Mouse (Mus musculus): ENCODE measurements around the gene Cdrt4. TPM values are rescaled to one million over a fixed set of nuclear protein-coding genes. Genes with fewer than 3 reads are reported as not detected.

Cdrt4 gene
- total and polyA plus RNA-seq, 3 experiments: not detected

- H3K4me3 ChIP-seq (replicated peaks in 1 of 3; ENCODE audit: low read depth in 2 of 3, low read length in 2 of 3, poor library complexity in 1 of 3): no peak overlapping the region
- no peak overlapping the region for H3K4me2 ChIP-seq (ENCODE audit: insufficient read depth, low read depth, poor library complexity, severe bottlenecking)
- H3K36me3 ChIP-seq (replicated peaks in 1 of 2; ENCODE audit: control insufficient read depth in 1 of 2, insufficient read depth in 1 of 2, low read length in 1 of 2): no peaks in the 10 kb centered on the region
- in situ Hi-C loops (cut with MboI; ENCODE audit: low pct_ligation_motif_present, low pct_unique_long_range_greater_than_20kb, low sequenced_read_pairs): no loop called here
- DNase-seq (ENCODE audit: extremely low read depth): peak; percentile 66
- H3K27me3 ChIP-seq (replicated peaks): no peaks in the 10 kb centered on the region
- H3K9me3 ChIP-seq (replicated peaks; ENCODE audit: low read length): peaks cover 3% of the 10 kb centered on the region
- no peaks in the 10 kb centered on the region for H3K79me2 ChIP-seq (replicated peaks; ENCODE audit: control insufficient read depth, extremely low read depth, insufficient read depth, poor library complexity, severe bottlenecking)
- peaks cover 0 to 14% of the 10 kb centered on the region in 2 experiments; a peak in 3 of 4 replicates for H3K4me1 ChIP-seq (ENCODE audit: control insufficient read depth in 1 of 2, insufficient read depth in 2 of 2)
- no peak for TF ChIP-seq RCOR1 (conservative IDR thresholded peaks at IDR 0.05; ENCODE audit: low read depth, low read length)
- TF ChIP-seq NRF1 (IDR thresholded peaks at IDR 0.05; ENCODE audit: low read depth, low read length): no peak
- TF ChIP-seq SMC3 (IDR thresholded peaks at IDR 0.05; ENCODE audit: low read depth, low read length): peak; percentile 22; the same call in 1 of the 2 replicates
- peak; percentile 12; the same call in 1 of the 2 replicates for TF ChIP-seq BHLHE40 (IDR thresholded peaks at IDR 0.05; ENCODE audit: low read depth, low read length)
- peak in 1 of 2 experiments; percentile 36; a peak in 2 of 4 replicates for TF ChIP-seq CTCF (conservative IDR thresholded peaks at IDR 0.05 in 1 of 2, IDR thresholded peaks at IDR 0.05 in 1 of 2; ENCODE audit: low read depth in 2 of 2, low read length in 2 of 2)
- peak; percentile 36 for TF ChIP-seq RAD21 (IDR thresholded peaks at IDR 0.05; ENCODE audit: low read depth, low read length)
- peak; percentile 34; the same call in 1 of the 2 replicates for TF ChIP-seq EP300 (IDR thresholded peaks at IDR 0.05; ENCODE audit: low read length)
- peak; percentile 25; the same call in 1 of the 2 replicates for TF ChIP-seq ETS1 (conservative IDR thresholded peaks at IDR 0.05; ENCODE audit: low read depth, low read length)
- dilution Hi-C loops (cut with MboI; ENCODE audit: extremely low pct_ligation_motif_present, extremely low pct_unique_long_range_greater_than_20kb, low sequenced_read_pairs): no loop called here
- H3K9ac ChIP-seq (ENCODE audit: insufficient read depth, low read depth): no peak overlapping the region
- no peak overlapping the region for H3K27ac ChIP-seq (ENCODE audit: insufficient read depth, low read depth)
Measured at GRCm38 (mm10) chr11:62929799-62930198, 21.2 kb upstream of the Cdrt4 start.

- TF ChIP-seq BHLHE40 (IDR thresholded peaks at IDR 0.05; ENCODE audit: low read depth, low read length) (no peak), IRF4 (IDR thresholded peaks at IDR 0.05; ENCODE audit: low read depth, low read length) (no peak), JUND (conservative IDR thresholded peaks at IDR 0.05; ENCODE audit: low read depth, low read length) (no peak), ZNF384 (IDR thresholded peaks at IDR 0.05; ENCODE audit: low read depth, low read length) (no peak)
- H3K4me2 ChIP-seq (ENCODE audit: insufficient read depth, low read depth, poor library complexity, severe bottlenecking): no peak overlapping the region
- H3K36me3 ChIP-seq (replicated peaks in 1 of 2; ENCODE audit: control insufficient read depth in 1 of 2, insufficient read depth in 1 of 2, low read length in 1 of 2): no peaks in the 10 kb centered on the region
- dilution Hi-C loops (cut with MboI; ENCODE audit: extremely low pct_ligation_motif_present, extremely low pct_unique_long_range_greater_than_20kb, low sequenced_read_pairs): no loop called here
- DNase-seq (ENCODE audit: extremely low read depth): no peak
- H3K27me3 ChIP-seq (replicated peaks): no peaks in the 10 kb centered on the region
- H3K9ac ChIP-seq (ENCODE audit: insufficient read depth, low read depth): no peak overlapping the region
- no peak overlapping the region for H3K27ac ChIP-seq (ENCODE audit: insufficient read depth, low read depth)
- H3K9me3 ChIP-seq (replicated peaks; ENCODE audit: low read length): peaks cover 3% of the 10 kb centered on the region
- in situ Hi-C loops (cut with MboI; ENCODE audit: low pct_ligation_motif_present, low pct_unique_long_range_greater_than_20kb, low sequenced_read_pairs): no loop called here
- no peaks in the 10 kb centered on the region for H3K79me2 ChIP-seq (replicated peaks; ENCODE audit: control insufficient read depth, extremely low read depth, insufficient read depth, poor library complexity, severe bottlenecking)
- H3K4me1 ChIP-seq (ENCODE audit: control insufficient read depth in 1 of 2, insufficient read depth in 2 of 2): peaks cover 0 to 14% of the 10 kb centered on the region in 2 experiments; a peak in 3 of 4 replicates
- no peak overlapping the region for H3K4me3 ChIP-seq (replicated peaks in 1 of 3; ENCODE audit: low read depth in 2 of 3, low read length in 2 of 3, poor library complexity in 1 of 3)
Measured at GRCm38 (mm10) chr11:62930574-62930973, 20.4 kb upstream of the Cdrt4 start.

- no peak for DNase-seq (ENCODE audit: extremely low read depth)
- dilution Hi-C loops (cut with MboI; ENCODE audit: extremely low pct_ligation_motif_present, extremely low pct_unique_long_range_greater_than_20kb, low sequenced_read_pairs): no loop called here
Measured at GRCm38 (mm10) chr11:62931141-62931540, 19.9 kb upstream of the Cdrt4 start.

More at GRCm38 (mm10) chr11:62931141-62931540, 19.9 kb upstream of the Cdrt4 start:
- Histone ChIP-seq H3K36me3 (replicated peaks in 1 of 2; ENCODE audit: control insufficient read depth in 1 of 2, insufficient read depth in 1 of 2, low read length in 1 of 2) (no peaks in the 10 kb centered on the region), H3K4me2 (ENCODE audit: insufficient read depth, low read depth, poor library complexity, severe bottlenecking) (no peak overlapping the region), H3K4me1 (ENCODE audit: control insufficient read depth in 1 of 2, insufficient read depth in 2 of 2) (peaks cover 0 to 14% of the 10 kb centered on the region in 2 experiments; a peak in 3 of 4 replicates), H3K27ac (ENCODE audit: insufficient read depth, low read depth) (no peak overlapping the region), H3K27me3 (replicated peaks) (no peaks in the 10 kb centered on the region), H3K4me3 (replicated peaks in 1 of 3; ENCODE audit: low read depth in 2 of 3, low read length in 2 of 3, poor library complexity in 1 of 3) (no peak overlapping the region), H3K9me3 (replicated peaks; ENCODE audit: low read length) (peaks cover 3% of the 10 kb centered on the region), H3K79me2 (replicated peaks; ENCODE audit: control insufficient read depth, extremely low read depth, insufficient read depth, poor library complexity, severe bottlenecking) (no peaks in the 10 kb centered on the region), H3K9ac (ENCODE audit: insufficient read depth, low read depth) (no peak overlapping the region)
- in situ Hi-C loops (cut with MboI; ENCODE audit: low pct_ligation_motif_present, low pct_unique_long_range_greater_than_20kb, low sequenced_read_pairs): no loop called here
- TF ChIP-seq MAX (IDR thresholded peaks at IDR 0.05; ENCODE audit: low read length) (no peak), CTCF (conservative IDR thresholded peaks at IDR 0.05 in 1 of 2, IDR thresholded peaks at IDR 0.05 in 1 of 2; ENCODE audit: low read depth in 2 of 2, low read length in 2 of 2) (no peak)

All from CH12.LX (cell line).